Mouse (Mus musculus) heart, embryonic 16.5 days (tissue): ENCODE results near the gene Banp. TPM values are rescaled to one million over a fixed set of nuclear protein-coding genes. Genes with fewer than 3 reads are reported as not detected.

ENCODE experiments used
- ATAC-seq: fragments of 200-750 bp; cut with Nextera tagmentation; replicated peaks from 2 replicates; pipeline ENCODE4 v1.8.0; 2017; ENCODE audit warnings: moderate number of reproducible peaks; ENCODE audit not compliant: insufficient read depth, low FRiP score; ENCODE audit errors: extremely low read depth
- H3K27ac ChIP-seq: fragments of 300-500 bp; sonication (generic); 2 replicates; pipeline ENCODE4 v1.5.1; 2014; ENCODE audit warnings: mild to moderate bottlenecking, low read length, control low read depth, moderate library complexity
- H3K27me3 ChIP-seq: fragments of 300-500 bp; sonication (generic); 2 replicates; pipeline ENCODE4 v1.6.1; 2014; ENCODE audit warnings: low read length, mixed read lengths; ENCODE audit not compliant: control insufficient read depth, insufficient read depth
- H3K36me3 ChIP-seq: fragments of 300-500 bp; sonication (generic); 2 replicates; pipeline ENCODE4 v1.6.1; 2014; ENCODE audit not compliant: control insufficient read depth, insufficient read depth
- H3K4me1 ChIP-seq: fragments of 300-500 bp; sonication (generic); 2 replicates; pipeline ENCODE4 v1.6.1; 2014; ENCODE audit warnings: low read length, mixed read lengths; ENCODE audit not compliant: control insufficient read depth, insufficient read depth
- H3K4me2 ChIP-seq: fragments of 300-500 bp; sonication (generic); 2 replicates; pipeline ENCODE4 v1.6.1; 2014; ENCODE audit warnings: low read depth, mild to moderate bottlenecking, control low read depth, low read length
- H3K4me3 ChIP-seq: fragments of 300-500 bp; sonication (generic); 2 replicates; pipeline ENCODE4 v1.5.1; 2014; ENCODE audit warnings: mild to moderate bottlenecking, control low read depth, low read length
- H3K9ac ChIP-seq: fragments of 300-500 bp; sonication (generic); 2 replicates; pipeline ENCODE4 v1.6.1; 2014; ENCODE audit warnings: low read length, control low read depth
- H3K9me3 ChIP-seq: fragments of 300-500 bp; sonication (generic); replicated peaks from 2 replicates; pipeline ENCODE4 v1.6.1; 2016; ENCODE audit warnings: low read length; ENCODE audit not compliant: control insufficient read depth
- WGBS: fragments of 180-500 bp; shearing (Covaris S2); extraction: QIAGEN DNeasy Blood & Tissue Kit; methylation state at CpG from one replicate; pipeline ENCODE4 v1.1.7; 2014; 5-methylcytosine and 5-hydroxymethylcytosine counted together
- polyA plus RNA-seq: library from polyadenylated mRNA; unstranded; fragments of >200 nt; fragmentation: Nextera tagmentation; extraction: Ambion mirVana; gene quantifications from 2 replicates; pipeline ENCODE4 v1.2.1, GENCODE M21; 2015

Banp gene
- polyA plus RNA-seq, 1 experiment from 2014 or later: 33.1 TPM

- Histone ChIP-seq H3K27ac (no peak overlapping the region), H3K4me1 (peaks cover 49% of the 10 kb centered on the region), H3K4me2 (no peak overlapping the region), H3K9me3 (no peaks in the 10 kb centered on the region), H3K36me3 (no peaks in the 10 kb centered on the region), H3K9ac (no peak overlapping the region), H3K4me3 (no peak overlapping the region), H3K27me3 (no peaks in the 10 kb centered on the region)
- ATAC-seq: no peak; the same call in 1 of the 2 replicates
- 69% methylated on average over 7 of the region's 7 CpGs for WGBS
Measured at GRCm38 (mm10) chr8:121966714-121967448, 17.3 kb downstream of the Banp start.

- H3K4me3 ChIP-seq: no peak overlapping the region
- WGBS: 64% methylated on average over 4 of the region's 4 CpGs
- no peaks in the 10 kb centered on the region for H3K27me3 ChIP-seq
- H3K36me3 ChIP-seq: no peaks in the 10 kb centered on the region
- H3K4me2 ChIP-seq: no peak overlapping the region
- H3K9me3 ChIP-seq: no peaks in the 10 kb centered on the region
- peaks cover 49% of the 10 kb centered on the region for H3K4me1 ChIP-seq
- no peak overlapping the region for H3K9ac ChIP-seq
- ATAC-seq: no peak
- H3K27ac ChIP-seq: no peak overlapping the region
Measured at GRCm38 (mm10) chr8:121967977-121968376, 18.4 kb downstream of the Banp start.

DNA sequence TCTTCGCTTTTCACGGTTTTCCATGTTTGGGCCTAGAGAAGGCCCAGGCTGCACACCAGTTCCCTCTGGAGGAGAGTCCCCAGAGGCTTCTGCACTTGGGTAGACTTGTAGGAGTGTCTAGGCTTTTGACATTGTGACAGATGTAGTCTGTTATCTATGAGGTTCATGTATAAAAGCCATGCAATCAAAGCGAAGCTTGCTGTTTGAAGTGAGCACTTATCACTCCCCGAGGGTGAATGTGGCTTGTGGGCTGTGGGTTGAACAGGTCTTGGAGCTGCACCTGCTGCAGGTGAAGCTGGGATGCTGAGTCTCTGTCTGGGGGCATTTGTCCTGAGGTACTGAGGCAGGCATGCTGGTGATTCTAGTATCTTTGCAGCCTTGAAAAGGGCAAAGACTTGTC lies 19.0 kb downstream of the Banp start:
- H3K4me2 ChIP-seq: no peak overlapping the region
- H3K4me3 ChIP-seq: no peak overlapping the region
- H3K9me3 ChIP-seq: no peaks in the 10 kb centered on the region
- H3K9ac ChIP-seq: no peak overlapping the region
- H3K27ac ChIP-seq: no peak overlapping the region
- no peaks in the 10 kb centered on the region for H3K36me3 ChIP-seq
- 41% methylated on average over 4 of the region's 4 CpGs for WGBS
- no peak for ATAC-seq
- peaks cover 49% of the 10 kb centered on the region for H3K4me1 ChIP-seq
- H3K27me3 ChIP-seq: no peaks in the 10 kb centered on the region

DNA sequence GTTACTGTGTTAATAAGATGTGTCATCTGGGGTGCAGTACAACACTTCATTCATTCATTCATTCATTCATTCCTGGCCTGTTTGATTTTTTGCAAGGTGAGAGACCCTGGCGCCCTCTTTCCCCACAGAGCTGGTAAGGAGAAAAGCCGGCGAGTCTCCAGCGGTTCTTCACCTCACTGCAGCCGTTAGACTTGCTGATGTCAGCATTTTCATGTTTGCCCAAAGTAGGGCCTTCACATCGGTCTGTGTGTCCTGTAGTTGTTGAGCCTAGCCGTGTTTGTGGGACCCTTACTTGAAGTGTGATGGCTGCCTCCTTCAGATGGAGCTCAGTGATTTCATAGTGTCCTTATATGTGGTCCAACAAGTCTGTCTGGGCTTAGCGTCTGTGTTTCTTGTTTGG lies 20.7 kb downstream of the Banp start:
- Histone ChIP-seq H3K4me3 (no peak overlapping the region), H3K27ac (no peak overlapping the region), H3K36me3 (0 out of 2 replicates have a peak, but pooled peaks cover 2% of the 10 kb centered on the region), H3K4me2 (no peak overlapping the region), H3K27me3 (no peaks in the 10 kb centered on the region), H3K9me3 (no peaks in the 10 kb centered on the region), H3K4me1 (peaks cover 36% of the 10 kb centered on the region), H3K9ac (no peak overlapping the region)
- 85% methylated on average over 8 of the region's 8 CpGs for WGBS
- no peak for ATAC-seq

DNA sequence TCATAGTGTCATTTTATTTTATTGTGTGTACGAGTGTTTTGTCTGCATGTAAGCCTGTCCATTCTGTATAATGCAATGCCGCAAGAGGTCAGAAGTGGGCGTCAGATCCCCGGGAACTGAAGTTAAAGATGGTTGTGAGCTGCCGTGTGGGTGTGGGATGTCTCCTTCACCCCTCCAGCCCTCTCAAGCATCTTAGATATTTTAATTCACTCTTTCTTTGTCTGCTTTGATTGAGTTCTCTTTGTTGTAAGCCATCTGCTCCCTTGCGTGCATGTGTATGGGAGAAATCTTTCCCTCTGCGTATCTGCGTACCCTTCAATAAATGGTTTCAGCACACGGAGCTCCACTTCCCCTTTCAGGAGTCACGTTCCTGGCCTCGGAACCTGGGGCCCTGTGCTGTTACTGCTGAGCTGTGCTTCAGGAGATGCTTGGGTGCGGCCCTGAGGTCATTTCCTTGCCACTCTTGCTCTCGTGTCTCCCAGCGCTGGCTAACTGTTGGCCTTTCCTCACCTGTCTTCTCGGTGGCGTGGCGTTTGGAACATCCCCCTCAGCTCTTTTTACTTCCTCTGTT lies 22.0 kb downstream of the Banp start:
- H3K4me1 ChIP-seq: peaks cover 26% of the 10 kb centered on the region
- no peak overlapping the region for H3K4me3 ChIP-seq
- H3K27ac ChIP-seq: no peak overlapping the region
- no peaks in the 10 kb centered on the region for H3K27me3 ChIP-seq
- H3K36me3 ChIP-seq: peaks cover 11% of the 10 kb centered on the region
- no peak overlapping the region for H3K4me2 ChIP-seq
- H3K9me3 ChIP-seq: no peaks in the 10 kb centered on the region
- WGBS: 76% methylated on average over 17 of the region's 17 CpGs
- no peak overlapping the region for H3K9ac ChIP-seq
- ATAC-seq: no peak

DNA sequence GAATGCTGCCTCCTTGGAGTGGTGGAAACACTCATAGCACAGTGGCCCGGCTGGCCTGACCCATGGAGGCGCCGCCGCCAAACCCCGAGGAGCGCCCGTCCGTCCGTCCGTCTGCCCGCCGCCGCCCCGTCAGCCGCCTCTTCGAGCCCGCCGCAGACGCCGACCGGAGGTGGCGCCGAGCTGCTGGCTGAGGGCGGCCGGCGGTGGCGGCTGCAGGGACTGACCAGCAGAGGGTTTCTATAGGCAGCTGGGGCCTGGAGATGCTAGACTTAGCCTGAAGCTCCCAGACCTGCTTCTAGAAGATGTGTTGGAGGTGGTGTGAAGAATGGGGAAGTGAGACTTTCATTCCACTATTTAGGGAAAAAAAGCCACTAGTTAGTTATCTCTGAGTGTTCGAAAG lies 24.4 kb downstream of the Banp start:
- Histone ChIP-seq H3K9me3 (no peaks in the 10 kb centered on the region), H3K4me2 (no peak overlapping the region), H3K27ac (no peak overlapping the region), H3K4me3 (no peak overlapping the region), H3K4me1 (peaks cover 5% of the 10 kb centered on the region), H3K36me3 (peaks cover 21% of the 10 kb centered on the region), H3K9ac (no peak overlapping the region), H3K27me3 (no peaks in the 10 kb centered on the region)
- 87% methylated on average over 28 of the region's 28 CpGs for WGBS
- ATAC-seq: no peak

- no peaks in the 10 kb centered on the region for H3K4me1 ChIP-seq
- no peaks in the 10 kb centered on the region for H3K27me3 ChIP-seq
- WGBS: 68% methylated on average over 8 of the region's 8 CpGs
- H3K36me3 ChIP-seq: peaks cover 30% of the 10 kb centered on the region
- peak; percentile 73 for ATAC-seq
- H3K9ac ChIP-seq: no peak overlapping the region
- H3K9me3 ChIP-seq: no peaks in the 10 kb centered on the region
- H3K4me2 ChIP-seq: no peak overlapping the region
- H3K4me3 ChIP-seq: no peak overlapping the region
- no peak overlapping the region for H3K27ac ChIP-seq
Measured at GRCm38 (mm10) chr8:121977819-121978590, 28.5 kb downstream of the Banp start.

GRCm38 (mm10) chr8:121978670-121979069 lies 29.1 kb downstream of the Banp start:
- Histone ChIP-seq H3K4me3 (no peak overlapping the region), H3K9ac (no peak overlapping the region), H3K27ac (no peak overlapping the region), H3K9me3 (no peaks in the 10 kb centered on the region), H3K4me1 (no peaks in the 10 kb centered on the region), H3K4me2 (no peak overlapping the region), H3K27me3 (no peaks in the 10 kb centered on the region), H3K36me3 (peaks cover 35% of the 10 kb centered on the region)
- no peak for ATAC-seq
- whole genome bisulfite sequencing: 95% methylated on average over 13 of the region's 13 CpGs
